ENCODE assay signal across 9 mouse cellular contexts in the genomic region with DNA sequence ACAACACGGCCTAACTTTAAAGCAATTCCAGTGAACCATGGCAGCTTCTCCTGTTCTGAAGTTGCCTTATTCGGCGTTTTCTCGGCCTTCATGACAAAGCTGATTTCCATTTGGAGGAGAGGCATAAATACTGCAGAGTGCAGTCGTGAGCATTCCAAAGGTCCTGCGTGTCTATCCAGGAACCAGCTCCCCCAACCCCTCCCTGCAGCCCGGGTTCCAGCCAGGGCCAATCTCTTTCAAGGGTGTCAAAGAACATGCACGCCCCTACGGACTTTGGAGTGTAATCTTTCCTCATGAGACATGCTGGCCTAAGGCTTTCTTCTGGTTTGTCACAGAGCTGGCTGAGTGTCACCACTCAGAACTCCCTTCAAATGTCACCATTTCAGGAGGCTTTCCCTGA. TPM values are rescaled to one million over a fixed set of nuclear protein-coding genes. Genes with fewer than 3 reads are reported as not detected.
DNase-seq lines count a peak whose midpoint lies in the region; ATAC-seq and TF ChIP-seq lines count a peak whose summit lies in the region.
"Had no signal": no experiment of that assay in that cellular context is flagged by ENCODE, and none has a peak within 500 bp of the region (broad histone marks: within the 10 kb centered on the region; RNA-seq: fewer than 3 reads in every experiment).

No protein-coding gene starts in this region.

- no peak overlapping the region for H3K4me3 ChIP-seq in lung, postnatal 0 days (ENCODE audit: low read depth, low read length)

- H3K4me2 ChIP-seq in lung, postnatal 0 days (replicated peaks; ENCODE audit: low read depth, low read length) = no peak overlapping the region

- DNase-seq in ovary, adult 18-20 months (ENCODE audit: low spot score) = peak; percentile 59
- DNase-seq in ovary, postnatal 10 days (ENCODE audit: low spot score) = no peak
- peak; percentile 79 to 89 for DNase-seq in heart, adult 18-20 months
- peak; percentile 96 for DNase-seq in kidney, adult 9 months
- DNase-seq in lung, postnatal 0 days (ENCODE audit: low spot score) = peak; percentile 93
- peak; percentile 53 to 79 for DNase-seq in urinary bladder, postnatal 36 days (ENCODE audit: low spot score in 2 of 2)
- DNase-seq in left cerebral cortex, postnatal 36 days (ENCODE audit: low spot score in 2 of 2) = no peak
- DNase-seq in spleen, postnatal 4 days (ENCODE audit: low spot score in 2 of 2) = no peak

- H3K4me1 ChIP-seq in lung, postnatal 0 days (ENCODE audit: insufficient read depth, low read depth, low read length) = peaks cover 46% of the 10 kb centered on the region

- no peaks in the 10 kb centered on the region for H3K9me3 ChIP-seq in lung, postnatal 0 days (ENCODE audit: low read length)

- H3K27ac ChIP-seq in lung, postnatal 0 days (ENCODE audit: low read length) = peak overlapping the region; percentile 81
- H3K27ac ChIP-seq: macrophage had no signal

- peak; percentile 88 for ATAC-seq in lung, postnatal 0 days

- H3K27me3 ChIP-seq in lung, postnatal 0 days (replicated peaks; ENCODE audit: insufficient read depth, low read length) = no peaks in the 10 kb centered on the region

- intact Hi-C loops in left cerebral cortex, postnatal 36 days (cut with DNase I) = no loop called here

- peak; percentile 74 for TF ChIP-seq EP300 in lung, postnatal 0 days (IDR thresholded peaks at IDR 0.05)

- no peak; the same call in 1 of the 2 replicates for TF ChIP-seq CTCF in lung, postnatal 0 days (IDR thresholded peaks at IDR 0.05)

- WGBS in lung, postnatal 0 days = 18% methylated on average over 9 of the region's 9 CpGs

- no peaks in the 10 kb centered on the region for H3K36me3 ChIP-seq in lung, postnatal 0 days (ENCODE audit: insufficient read depth, low read length)

- H3K9ac ChIP-seq in lung, postnatal 0 days (replicated peaks; ENCODE audit: low read depth) = no peak overlapping the region

RNA-seq across cellular contexts. Expression of a gene that starts 36.8 kb away (rescaled TPM):
- 10 to 100 TPM; 64.7 to 66.4 TPM for total RNA-seq in heart, adult 18-20 months (2021)
- polyA plus RNA-seq in lung, postnatal 0 days (2015; fragmentation: Nextera tagmentation; extraction: Ambion mirVana) = 202 and 218 TPM in 2 replicates
- 100 to 1,000 TPM; 180 to 203 TPM for total RNA-seq in left cerebral cortex, postnatal 36 days (2021)

RNA-seq across cellular contexts. Expression of a gene that starts 44.1 kb away (rescaled TPM):
- under 1 TPM; 0.31 to 0.35 TPM for total RNA-seq in heart, adult 18-20 months (2021)
- 0.27 and 0.33 TPM in 2 replicates for polyA plus RNA-seq in lung, postnatal 0 days (2015; fragmentation: Nextera tagmentation; extraction: Ambion mirVana)
- 1 to 10 TPM in 1 of 2 experiments, under 1 TPM in 1; 0.72 to 1.4 TPM for total RNA-seq in left cerebral cortex, postnatal 36 days (2021)

RNA-seq across cellular contexts. Expression of a gene that starts 56.3 kb away (rescaled TPM):
- total RNA-seq in heart, adult 18-20 months (2021) = 100 to 1,000 TPM; 166 to 176 TPM
- 287 and 294 TPM in 2 replicates for polyA plus RNA-seq in lung, postnatal 0 days (2015; fragmentation: Nextera tagmentation; extraction: Ambion mirVana)
- 100 to 1,000 TPM; 169 to 194 TPM for total RNA-seq in left cerebral cortex, postnatal 36 days (2021)

RNA-seq across cellular contexts. Expression of a gene that starts 56.5 kb away (rescaled TPM):
- total RNA-seq in heart, adult 18-20 months (2021) = 1 to 10 TPM in 1 of 2 experiments, under 1 TPM in 1; 0.45 to 4.2 TPM
- polyA plus RNA-seq in lung, postnatal 0 days (2015; fragmentation: Nextera tagmentation; extraction: Ambion mirVana) = 2.0 and 3.5 TPM in 2 replicates
- total RNA-seq in left cerebral cortex, postnatal 36 days (2021) = 1 to 10 TPM; 1.6 to 1.9 TPM

Comparison
In these comparisons a context has a peak if more than half of its experiments do, and no peak if none do; other contexts are left out.
1. DNase-seq: peak in ovary, adult 18-20 months (single experiment), heart, adult 18-20 months (2 of 2), kidney, adult 9 months (single experiment), lung, postnatal 0 days (single experiment) and urinary bladder, postnatal 36 days (2 of 2); none in ovary, postnatal 10 days (single experiment), left cerebral cortex, postnatal 36 days (0 of 2) and spleen, postnatal 4 days (0 of 2).